Mouse (Mus musculus) kidney, embryonic 16.5 days (tissue): ENCODE measurements around the gene Gm20388. TPM values are rescaled to one million over a fixed set of nuclear protein-coding genes. Genes with fewer than 3 reads are reported as not detected.

Experiments used
- ATAC-seq: fragments of 200-750 bp; cut with Nextera tagmentation; 2 replicates; pipeline ENCODE4 v1.8.0; 2017; ENCODE audit warnings: moderate TSS enrichment; ENCODE audit not compliant: low FRiP score, low TSS enrichment
- H3K27ac ChIP-seq: fragments of 300-500 bp; sonication (generic); 2 replicates; pipeline ENCODE4 v1.5.1; 2014; ENCODE audit warnings: low read length
- H3K27me3 ChIP-seq: fragments of 300-500 bp; sonication (generic); 2 replicates; pipeline ENCODE4 v1.6.1; 2014; ENCODE audit warnings: low read length, control low read depth, mixed read lengths; ENCODE audit not compliant: insufficient read depth
- H3K36me3 ChIP-seq: fragments of 300-500 bp; sonication (generic); 2 replicates; pipeline ENCODE4 v1.6.1; 2014; ENCODE audit warnings: low read length, control low read depth, mixed read lengths; ENCODE audit not compliant: insufficient read depth
- H3K4me1 ChIP-seq: fragments of 300-500 bp; sonication (generic); 2 replicates; pipeline ENCODE4 v1.6.1; 2014; ENCODE audit warnings: low read length, control low read depth, mixed read lengths; ENCODE audit not compliant: insufficient read depth
- H3K4me2 ChIP-seq: fragments of 300-500 bp; sonication (generic); replicated peaks from 2 replicates; pipeline ENCODE4 v1.6.1; 2014; ENCODE audit warnings: low read depth, low read length
- H3K4me3 ChIP-seq: fragments of 300-500 bp; sonication (generic); 2 replicates; pipeline ENCODE4 v1.5.1; 2014; ENCODE audit warnings: mild to moderate bottlenecking, low read length
- H3K9ac ChIP-seq: fragments of 300-500 bp; sonication (generic); replicated peaks from 2 replicates; pipeline ENCODE4 v1.6.1; 2014; ENCODE audit warnings: low read length
- H3K9me3 ChIP-seq: fragments of 300-500 bp; sonication (generic); 2 replicates; pipeline ENCODE4 v1.6.1; 2016; ENCODE audit warnings: low read length, control low read depth
- WGBS: fragments of 180-500 bp; shearing (Covaris S2); extraction: QIAGEN DNeasy Blood & Tissue Kit; methylation state at CpG from one replicate; pipeline ENCODE4 v1.1.7; 2014; 5-methylcytosine and 5-hydroxymethylcytosine counted together
- polyA plus RNA-seq: library from polyadenylated mRNA; unstranded; fragments of >200 nt; fragmentation: Nextera tagmentation; extraction: Ambion mirVana; gene quantifications from 2 replicates; pipeline ENCODE4 v1.2.1, GENCODE M21; 2015

Gene Gm20388
- polyA plus RNA-seq, 1 experiment from 2014 or later = 7.7 TPM

GRCm38 (mm10) chr8:121798401-121798800 is 1887.8 kb downstream of the Gm20388 start:
- H3K4me2 ChIP-seq = no peak overlapping the region
- no peak overlapping the region for H3K9ac ChIP-seq
- peaks cover 51% of the 10 kb centered on the region for H3K36me3 ChIP-seq
- H3K4me1 ChIP-seq = no peaks in the 10 kb centered on the region
- WGBS = 80% methylated on average over 6 of the region's 6 CpGs
- no peak overlapping the region for H3K4me3 ChIP-seq
- no peaks in the 10 kb centered on the region for H3K9me3 ChIP-seq
- no peaks in the 10 kb centered on the region for H3K27me3 ChIP-seq
- ATAC-seq = no peak
- H3K27ac ChIP-seq = no peak overlapping the region

GRCm38 (mm10) chr8:121804829-121805228 is 1894.2 kb downstream of the Gm20388 start:
- Histone ChIP-seq H3K9me3 (no peaks in the 10 kb centered on the region), H3K9ac (no peak overlapping the region), H3K4me2 (no peak overlapping the region), H3K4me3 (no peak overlapping the region), H3K4me1 (no peaks in the 10 kb centered on the region), H3K27ac (no peak overlapping the region), H3K36me3 (peaks cover 39% of the 10 kb centered on the region), H3K27me3 (no peaks in the 10 kb centered on the region)
- WGBS = 94% methylated on average over 5 of the region's 5 CpGs
- ATAC-seq = no peak

- WGBS = 94% methylated on average over 13 of the region's 13 CpGs
- no peaks in the 10 kb centered on the region for H3K9me3 ChIP-seq
- peaks cover 34% of the 10 kb centered on the region for H3K36me3 ChIP-seq
- no peak for ATAC-seq
- no peak overlapping the region for H3K4me3 ChIP-seq
- H3K4me2 ChIP-seq = no peak overlapping the region
- no peaks in the 10 kb centered on the region for H3K4me1 ChIP-seq
- H3K9ac ChIP-seq = no peak overlapping the region
- H3K27me3 ChIP-seq = no peaks in the 10 kb centered on the region
- no peak overlapping the region for H3K27ac ChIP-seq
These were observed 1895.5 kb downstream of the Gm20388 start for GRCm38 (mm10) chr8:121806126-121806525.

- Histone ChIP-seq H3K27me3 (no peaks in the 10 kb centered on the region), H3K4me2 (no peak overlapping the region), H3K27ac (no peak overlapping the region), H3K9ac (no peak overlapping the region), H3K9me3 (no peaks in the 10 kb centered on the region), H3K4me1 (no peaks in the 10 kb centered on the region), H3K36me3 (peaks cover 34% of the 10 kb centered on the region), H3K4me3 (no peak overlapping the region)
- WGBS = 75% methylated on average over 11 of the region's 11 CpGs
- no peak for ATAC-seq
These were observed 1897.4 kb downstream of the Gm20388 start for GRCm38 (mm10) chr8:121808032-121808431.

GRCm38 (mm10) chr8:121809524-121810155 is 1899.0 kb downstream of the Gm20388 start:
- no peaks in the 10 kb centered on the region for H3K9me3 ChIP-seq
- H3K27ac ChIP-seq = no peak overlapping the region
- WGBS = 92% methylated on average over 11 of the region's 11 CpGs
- H3K4me3 ChIP-seq = no peak overlapping the region
- ATAC-seq = no peak
- peaks cover 35% of the 10 kb centered on the region for H3K36me3 ChIP-seq
- H3K4me2 ChIP-seq = no peak overlapping the region
- no peak overlapping the region for H3K9ac ChIP-seq
- no peaks in the 10 kb centered on the region for H3K4me1 ChIP-seq
- H3K27me3 ChIP-seq = no peaks in the 10 kb centered on the region

GRCm38 (mm10) chr8:121811502-121811901 is 1900.9 kb downstream of the Gm20388 start:
- Histone ChIP-seq H3K4me1 (no peaks in the 10 kb centered on the region), H3K4me2 (no peak overlapping the region), H3K27ac (no peak overlapping the region), H3K36me3 (peaks cover 20% of the 10 kb centered on the region), H3K4me3 (no peak overlapping the region), H3K9me3 (no peaks in the 10 kb centered on the region), H3K9ac (no peak overlapping the region), H3K27me3 (no peaks in the 10 kb centered on the region)
- WGBS = 89% methylated on average over 3 of the region's 3 CpGs
- ATAC-seq = no peak

- Histone ChIP-seq H3K9me3 (no peaks in the 10 kb centered on the region), H3K4me3 (no peak overlapping the region), H3K4me1 (no peaks in the 10 kb centered on the region), H3K27me3 (no peaks in the 10 kb centered on the region), H3K36me3 (peaks cover 20% of the 10 kb centered on the region), H3K4me2 (no peak overlapping the region), H3K27ac (no peak overlapping the region), H3K9ac (no peak overlapping the region)
- WGBS = 94% methylated on average over 12 of the region's 12 CpGs
- no peak for ATAC-seq
These were observed 1901.4 kb downstream of the Gm20388 start for GRCm38 (mm10) chr8:121811931-121812570.

GRCm38 (mm10) chr8:121818226-121818625 is 1907.6 kb downstream of the Gm20388 start:
- no peak for ATAC-seq
- H3K4me2 ChIP-seq = no peak overlapping the region
- H3K36me3 ChIP-seq = peaks cover 25% of the 10 kb centered on the region; the same call in 1 of the 2 replicates
- no peak overlapping the region for H3K9ac ChIP-seq
- no peaks in the 10 kb centered on the region for H3K27me3 ChIP-seq
- 86% methylated on average over 7 of the region's 7 CpGs for WGBS
- no peaks in the 10 kb centered on the region for H3K4me1 ChIP-seq
- H3K4me3 ChIP-seq = no peak overlapping the region
- no peaks in the 10 kb centered on the region for H3K9me3 ChIP-seq
- no peak overlapping the region for H3K27ac ChIP-seq

- Histone ChIP-seq H3K36me3 (peaks cover 13% of the 10 kb centered on the region; the same call in 1 of the 2 replicates), H3K4me1 (no peaks in the 10 kb centered on the region), H3K27ac (no peak overlapping the region), H3K9me3 (no peaks in the 10 kb centered on the region), H3K9ac (no peak overlapping the region), H3K4me3 (no peak overlapping the region), H3K27me3 (no peaks in the 10 kb centered on the region), H3K4me2 (no peak overlapping the region)
- WGBS = 81% methylated on average over 6 of the region's 6 CpGs
- no peak for ATAC-seq
These were observed 1910.2 kb downstream of the Gm20388 start for GRCm38 (mm10) chr8:121820840-121821239.

GRCm38 (mm10) chr8:121821320-121821719 is 1910.7 kb downstream of the Gm20388 start:
- Histone ChIP-seq H3K9ac (no peak overlapping the region), H3K4me2 (no peak overlapping the region), H3K36me3 (peaks cover 13% of the 10 kb centered on the region; the same call in 1 of the 2 replicates), H3K27ac (no peak overlapping the region), H3K9me3 (no peaks in the 10 kb centered on the region), H3K4me1 (no peaks in the 10 kb centered on the region), H3K4me3 (no peak overlapping the region), H3K27me3 (no peaks in the 10 kb centered on the region)
- WGBS = 84% methylated on average over 11 of the region's 11 CpGs
- ATAC-seq = no peak
